Mouse (Mus musculus) heart, embryonic 11.5 days (tissue): ENCODE results near the gene Phactr1. TPM values are rescaled to one million over a fixed set of nuclear protein-coding genes. Genes with fewer than 3 reads are reported as not detected.
A peak's percentile ranks its signal among the peaks of the same experiment; 100 is the strongest.

Source experiments
- ATAC-seq: fragments of 200-750 bp; cut with Nextera tagmentation; replicated peaks from 2 replicates; pipeline ENCODE4 v1.8.0; 2017; ENCODE audit warnings: moderate library complexity; ENCODE audit not compliant: insufficient number of reproducible peaks, low FRiP score, low TSS enrichment
- H3K27ac ChIP-seq: fragments of 300-500 bp; sonication (generic); 2 replicates; pipeline ENCODE4 v1.5.1; 2014; ENCODE audit warnings: mild to moderate bottlenecking, low read depth, low read length
- H3K27me3 ChIP-seq: fragments of 300-500 bp; sonication (generic); 2 replicates; pipeline ENCODE4 v1.6.1; 2014; ENCODE audit warnings: mild to moderate bottlenecking, low read length, mixed read lengths; ENCODE audit not compliant: control insufficient read depth, insufficient read depth
- H3K36me3 ChIP-seq: fragments of 300-500 bp; sonication (generic); 2 replicates; pipeline ENCODE4 v1.6.1; 2014; ENCODE audit warnings: mild to moderate bottlenecking, low read length, moderate library complexity, mixed read lengths; ENCODE audit not compliant: control insufficient read depth, insufficient read depth
- H3K4me1 ChIP-seq: fragments of 300-500 bp; sonication (generic); 2 replicates; pipeline ENCODE4 v1.6.1; 2014; ENCODE audit warnings: low read length; ENCODE audit not compliant: control insufficient read depth, insufficient read depth
- H3K4me2 ChIP-seq: fragments of 300-500 bp; sonication (generic); 2 replicates; pipeline ENCODE4 v1.6.1; 2014; ENCODE audit warnings: mild to moderate bottlenecking, moderate library complexity
- H3K4me3 ChIP-seq: fragments of 300-500 bp; sonication (generic); 2 replicates; pipeline ENCODE4 v1.5.1; 2014; ENCODE audit warnings: low read depth, low read length
- H3K9ac ChIP-seq: fragments of 300-500 bp; sonication (generic); 2 replicates; pipeline ENCODE4 v1.6.1; 2014; ENCODE audit warnings: mild to moderate bottlenecking, low read depth, low read length, moderate library complexity
- H3K9me3 ChIP-seq: fragments of 300-500 bp; sonication (generic); replicated peaks from 2 replicates; pipeline ENCODE4 v1.6.1; 2016; ENCODE audit warnings: low read length; ENCODE audit not compliant: control insufficient read depth
- WGBS: fragments of 180-500 bp; shearing (Covaris S2); extraction: QIAGEN DNeasy Blood & Tissue Kit; methylation state at CpG from one replicate; pipeline ENCODE4 v1.1.7; 2014; ENCODE audit not compliant: insufficient replicate concordance; 5-methylcytosine and 5-hydroxymethylcytosine counted together
- polyA plus RNA-seq: library from polyadenylated mRNA; unstranded; fragments of >200 nt; fragmentation: Nextera tagmentation; extraction: Ambion mirVana; gene quantifications from 2 replicates; pipeline ENCODE4 v1.2.1, GENCODE M21; 2014

Gene Phactr1
- polyA plus RNA-seq, 1 experiment from 2014 or later = 4.2 TPM

DNA sequence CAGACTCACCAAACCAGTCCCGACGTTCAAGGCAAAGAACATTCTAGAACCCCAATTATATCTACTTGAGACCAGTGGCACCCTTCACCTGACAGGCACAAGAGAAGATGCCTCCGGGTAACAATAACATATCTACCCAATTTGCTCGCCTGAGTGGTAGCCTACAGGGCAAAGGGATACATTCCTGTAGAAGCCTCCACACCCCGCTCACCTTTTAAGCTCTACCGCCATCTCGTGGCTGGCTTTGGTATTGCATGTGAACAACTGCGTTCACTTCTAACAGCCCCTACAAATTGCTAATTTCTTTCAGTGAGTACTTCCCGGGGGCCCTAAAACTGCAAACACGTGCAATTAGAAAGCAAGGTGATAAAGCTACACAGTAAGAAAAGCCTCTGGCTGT lies 142.1 kb downstream of the Phactr1 start:
- H3K27ac ChIP-seq = no peak overlapping the region
- 22% methylated on average over 10 of the region's 10 CpGs for WGBS
- no peaks in the 10 kb centered on the region for H3K36me3 ChIP-seq
- H3K4me1 ChIP-seq = no peaks in the 10 kb centered on the region
- no peak overlapping the region for H3K4me3 ChIP-seq
- H3K27me3 ChIP-seq = no peaks in the 10 kb centered on the region
- no peaks in the 10 kb centered on the region for H3K9me3 ChIP-seq
- H3K9ac ChIP-seq = no peak overlapping the region
- H3K4me2 ChIP-seq = no peak overlapping the region
- ATAC-seq = no peak

- Histone ChIP-seq H3K4me3 (no peak overlapping the region), H3K27ac (no peak overlapping the region), H3K9ac (no peak overlapping the region), H3K27me3 (no peaks in the 10 kb centered on the region), H3K36me3 (no peaks in the 10 kb centered on the region), H3K4me1 (no peaks in the 10 kb centered on the region), H3K9me3 (no peaks in the 10 kb centered on the region), H3K4me2 (no peak overlapping the region)
- ATAC-seq = no peak
- WGBS = 81% methylated on average over 7 of the region's 7 CpGs
These were observed 143.5 kb downstream of the Phactr1 start for GRCm38 (mm10) chr13:42823875-42824274.

DNA sequence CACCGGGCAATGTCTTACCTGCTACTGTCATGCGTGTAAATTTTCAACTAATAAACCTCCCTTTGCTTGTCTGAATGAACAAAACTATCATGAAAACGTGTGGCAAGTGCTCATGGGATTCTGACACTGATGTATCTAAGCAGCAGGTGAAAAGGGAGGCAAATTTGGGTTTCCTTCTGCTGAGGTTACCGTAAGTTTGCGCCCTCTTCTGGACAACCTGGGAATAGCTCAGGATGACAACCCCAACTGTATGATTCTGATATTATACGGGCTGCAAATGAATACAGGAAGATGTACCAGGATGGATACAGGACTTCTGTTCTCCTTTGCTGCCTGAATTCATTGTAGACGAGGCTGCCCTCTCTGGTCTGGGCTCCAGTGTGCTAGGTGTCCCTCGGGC lies 146.2 kb downstream of the Phactr1 start:
- 51% methylated on average over 8 of the region's 8 CpGs for WGBS
- Histone ChIP-seq H3K4me3 (no peak overlapping the region), H3K9ac (no peak overlapping the region), H3K4me1 (no peaks in the 10 kb centered on the region), H3K36me3 (no peaks in the 10 kb centered on the region), H3K9me3 (no peaks in the 10 kb centered on the region), H3K27me3 (no peaks in the 10 kb centered on the region), H3K27ac (no peak overlapping the region), H3K4me2 (no peak overlapping the region)
- no peak for ATAC-seq

- no peak for ATAC-seq
- WGBS = 27% methylated on average over 9 of the region's 9 CpGs
- H3K27ac ChIP-seq = no peak overlapping the region
These were observed 148.6 kb downstream of the Phactr1 start for GRCm38 (mm10) chr13:42828978-42829377.

DNA sequence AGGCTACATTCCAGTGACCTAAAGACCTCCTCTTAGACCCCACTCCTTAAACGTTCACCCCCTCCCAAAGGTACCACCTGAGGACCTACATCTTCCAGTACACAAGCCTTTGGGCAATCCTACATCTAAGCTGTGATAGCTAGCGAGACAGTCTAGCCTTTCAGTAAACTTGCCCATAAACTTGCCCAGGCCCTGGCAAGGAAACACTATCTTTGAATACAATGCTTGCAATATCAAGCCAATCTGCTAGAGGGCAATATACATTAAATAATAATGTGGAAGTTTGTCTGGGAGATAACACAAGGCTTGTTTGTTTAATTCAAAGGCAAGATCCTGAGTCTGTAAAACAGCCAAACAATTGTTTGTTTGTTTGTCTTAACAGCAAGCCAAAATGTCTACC lies 155.0 kb downstream of the Phactr1 start:
- H3K4me3 ChIP-seq = no peak overlapping the region
- H3K36me3 ChIP-seq = no peaks in the 10 kb centered on the region
- 57% methylated on average over 2 of the region's 2 CpGs for WGBS
- no peaks in the 10 kb centered on the region for H3K4me1 ChIP-seq
- H3K9ac ChIP-seq = no peak overlapping the region
- no peak overlapping the region for H3K27ac ChIP-seq
- ATAC-seq = no peak
- H3K4me2 ChIP-seq = no peak overlapping the region
- H3K27me3 ChIP-seq = no peaks in the 10 kb centered on the region
- no peaks in the 10 kb centered on the region for H3K9me3 ChIP-seq

More at GRCm38 (mm10) chr13:42828978-42829377, 148.6 kb downstream of the Phactr1 start:
- Histone ChIP-seq H3K9me3 (no peaks in the 10 kb centered on the region), H3K36me3 (no peaks in the 10 kb centered on the region), H3K4me2 (peak overlapping the region; percentile 42), H3K4me1 (no peaks in the 10 kb centered on the region), H3K4me3 (no peak overlapping the region), H3K9ac (no peak overlapping the region), H3K27me3 (no peaks in the 10 kb centered on the region)

GRCm38 (mm10) chr13:42839358-42839757 lies 158.9 kb downstream of the Phactr1 start:
- H3K4me2 ChIP-seq = no peak overlapping the region
- H3K9me3 ChIP-seq = no peaks in the 10 kb centered on the region
- 62% methylated on average over 2 of the region's 2 CpGs for WGBS
- H3K4me1 ChIP-seq = no peaks in the 10 kb centered on the region
- no peaks in the 10 kb centered on the region for H3K27me3 ChIP-seq
- no peaks in the 10 kb centered on the region for H3K36me3 ChIP-seq
- no peak overlapping the region for H3K4me3 ChIP-seq
- no peak overlapping the region for H3K27ac ChIP-seq
- ATAC-seq = no peak
- no peak overlapping the region for H3K9ac ChIP-seq

- no peak overlapping the region for H3K9ac ChIP-seq
- no peak overlapping the region for H3K4me3 ChIP-seq
- H3K4me2 ChIP-seq = no peak overlapping the region
- H3K9me3 ChIP-seq = no peaks in the 10 kb centered on the region
- ATAC-seq = no peak
- 74% methylated on average over 10 of the region's 10 CpGs for WGBS
- H3K36me3 ChIP-seq = no peaks in the 10 kb centered on the region
- H3K4me1 ChIP-seq = no peaks in the 10 kb centered on the region
- no peak overlapping the region for H3K27ac ChIP-seq
- no peaks in the 10 kb centered on the region for H3K27me3 ChIP-seq
These were observed 171.7 kb downstream of the Phactr1 start for GRCm38 (mm10) chr13:42852086-42852485.

- Histone ChIP-seq H3K9ac (no peak overlapping the region), H3K27ac (no peak overlapping the region), H3K9me3 (no peaks in the 10 kb centered on the region), H3K36me3 (no peaks in the 10 kb centered on the region), H3K4me2 (no peak overlapping the region), H3K4me3 (no peak overlapping the region), H3K4me1 (no peaks in the 10 kb centered on the region), H3K27me3 (no peaks in the 10 kb centered on the region)
- WGBS = 29% methylated on average over 11 of the region's 11 CpGs
- no peak for ATAC-seq
These were observed 173.6 kb downstream of the Phactr1 start for GRCm38 (mm10) chr13:42853900-42854595.
